Mouse (Mus musculus) cortical plate, adult 2 months (tissue): Measurements from ENCODE around the gene Slc41a2. TPM values are rescaled to one million over a fixed set of nuclear protein-coding genes. Genes with fewer than 3 reads are reported as not detected.
"Not testable (repeated sequence)": the region's sequence is repeated elsewhere in the genome, so short reads cannot be mapped to it uniquely, and the experiment has no call there.

Experiments used
- H3K27ac ChIP-seq: fragments of 200-500 bp; 2 replicates; pipeline ENCODE4 v1.5.1; 2012; ENCODE audit warnings: low read length, control low read depth, inconsistent platforms; ENCODE audit not compliant: insufficient read depth
- H3K4me1 ChIP-seq: fragments of 200-500 bp; 2 replicates; pipeline ENCODE4 v1.6.1; 2011; ENCODE audit warnings: low read length; ENCODE audit not compliant: control insufficient read depth, insufficient read depth
- H3K4me3 ChIP-seq: fragments of 200-500 bp; 2 replicates; pipeline ENCODE4 v1.5.1; 2011; ENCODE audit warnings: mild to moderate bottlenecking, low read length, control low read depth; ENCODE audit not compliant: insufficient read depth
- CTCF ChIP-seq: fragments of 200-500 bp; IDR thresholded peaks from 2 replicates; pipeline ENCODE4 v1.5.1; 2011; ENCODE audit warnings: mild to moderate bottlenecking, control low read depth, low read length; ENCODE audit not compliant: insufficient read depth; ENCODE audit errors: extremely low read depth
- POLR2A ChIP-seq: fragments of 200-500 bp; IDR thresholded peaks from 2 replicates; pipeline ENCODE4 v1.6.1; 2011; ENCODE audit warnings: mild to moderate bottlenecking, low read length, control low read depth; ENCODE audit not compliant: insufficient read depth; ENCODE audit errors: extremely low read depth
- polyA plus RNA-seq: library from polyadenylated mRNA; depleted of rRNA; stranded (reverse); fragments of >200 nt; gene quantifications from 2 replicates; pipeline ENCODE4 v1.2.3, GENCODE M21; 2012

Slc41a2 gene
- polyA plus RNA-seq, 1 experiment, result 11.1 TPM

- Histone ChIP-seq H3K4me1 (no peaks in the 10 kb centered on the region), H3K27ac (no peak overlapping the region), H3K4me3 (no peak overlapping the region)
- TF ChIP-seq CTCF, result no peak
- no peak for TF ChIP-seq POLR2A
These were observed 36.5 kb upstream of the Slc41a2 start for GRCm38 (mm10) chr10:83374045-83374656.

GRCm38 (mm10) chr10:83368918-83369317 lies 31.2 kb upstream of the Slc41a2 start:
- TF ChIP-seq CTCF (no peak), POLR2A (no peak)
- no peaks in the 10 kb centered on the region for H3K4me1 ChIP-seq
- no peak overlapping the region for H3K27ac ChIP-seq
- H3K4me3 ChIP-seq, result no peak overlapping the region

- Histone ChIP-seq H3K4me1 (no peaks in the 10 kb centered on the region; the same call in 1 of the 2 replicates), H3K4me3 (no peak overlapping the region), H3K27ac (no peak overlapping the region)
- TF ChIP-seq CTCF, result no peak
- no peak for TF ChIP-seq POLR2A
These were observed 25.8 kb upstream of the Slc41a2 start for GRCm38 (mm10) chr10:83363451-83363850.

- H3K4me3 ChIP-seq, result no peak overlapping the region
- H3K4me1 ChIP-seq, result no peaks in the 10 kb centered on the region; the same call in 1 of the 2 replicates
- TF ChIP-seq POLR2A, result no peak
- peak; percentile 30; the same call in 1 of the 2 replicates for TF ChIP-seq CTCF
These were observed 24.1 kb upstream of the Slc41a2 start for GRCm38 (mm10) chr10:83361643-83362382.

GRCm38 (mm10) chr10:83360356-83360755 lies 22.7 kb upstream of the Slc41a2 start:
- no peak for TF ChIP-seq POLR2A
- Histone ChIP-seq H3K27ac (no peak overlapping the region), H3K4me3 (peak overlapping the region; percentile 70), H3K4me1 (no peaks in the 10 kb centered on the region; the same call in 1 of the 2 replicates)

More at GRCm38 (mm10) chr10:83361643-83362382, 24.1 kb upstream of the Slc41a2 start:
- H3K27ac ChIP-seq, result no peak overlapping the region

GRCm38 (mm10) chr10:83359956-83360355 lies 22.3 kb upstream of the Slc41a2 start, which contains the start of gene D10Wsu102e:
D10Wsu102e (plus strand) TSS chr10:83360221.
- H3K4me3 ChIP-seq, result peak within 1 kb of the TSS; percentile 70
- H3K4me1 ChIP-seq, result no peaks in the 10 kb centered on the region; the same call in 1 of the 2 replicates
- peak; percentile 78 for TF ChIP-seq POLR2A
- TF ChIP-seq CTCF, result no peak
- peak within 1 kb of the TSS; percentile 60; the same call in 1 of the 2 replicates for H3K27ac ChIP-seq

GRCm38 (mm10) chr10:83359451-83359850 lies 21.8 kb upstream of the Slc41a2 start:
- TF ChIP-seq CTCF, result no peak
- no peak for TF ChIP-seq POLR2A
- H3K27ac ChIP-seq, result peak overlapping the region; percentile 60; the same call in 1 of the 2 replicates
- H3K4me3 ChIP-seq, result peak overlapping the region; percentile 70
- no peaks in the 10 kb centered on the region; the same call in 1 of the 2 replicates for H3K4me1 ChIP-seq

GRCm38 (mm10) chr10:83356416-83356815 lies 18.7 kb upstream of the Slc41a2 start:
- TF ChIP-seq POLR2A (no peak), CTCF (no peak)
- Histone ChIP-seq H3K4me3 (no peak overlapping the region), H3K27ac (no peak overlapping the region), H3K4me1 (no peaks in the 10 kb centered on the region; the same call in 1 of the 2 replicates)

GRCm38 (mm10) chr10:83354333-83354719 lies 16.6 kb upstream of the Slc41a2 start:
- Histone ChIP-seq H3K4me1 (no peaks in the 10 kb centered on the region), H3K27ac (no peak overlapping the region), H3K4me3 (no peak overlapping the region)
- TF ChIP-seq POLR2A (no peak), CTCF (no peak)

- H3K4me3 ChIP-seq, result no peak overlapping the region
- no peak overlapping the region for H3K27ac ChIP-seq
- H3K4me1 ChIP-seq, result no peaks in the 10 kb centered on the region
- TF ChIP-seq CTCF, result no peak
- no peak for TF ChIP-seq POLR2A
These were observed 16.1 kb upstream of the Slc41a2 start for GRCm38 (mm10) chr10:83353680-83354332.

GRCm38 (mm10) chr10:83351779-83352178 lies 14.1 kb upstream of the Slc41a2 start:
- not testable (repeated sequence) for H3K27ac ChIP-seq, H3K4me3 ChIP-seq, H3K4me1 ChIP-seq
